Comparison of ENCODE assay signal across 21 mouse cellular contexts in genomic region chr6:120069546-120069945, GRCm38 (mm10). TPM values are rescaled to one million over a fixed set of nuclear protein-coding genes. Genes with fewer than 3 reads are reported as not detected.
"Had no signal": no experiment of that assay in that cellular context is flagged by ENCODE, and none has a peak within 500 bp of the region (broad histone marks: within the 10 kb centered on the region; RNA-seq: fewer than 3 reads in every experiment).

No protein-coding gene starts in this region.

- H3K27ac ChIP-seq: neural tube, embryonic 13.5 days; neural tube, embryonic 15.5 days; stomach, embryonic 15.5 days; stomach, postnatal 0 days had no signal

- H3K36me3 ChIP-seq: neural tube, embryonic 13.5 days; neural tube, embryonic 15.5 days; stomach, embryonic 15.5 days had no signal

- H3K27me3 ChIP-seq: neural tube, embryonic 13.5 days; neural tube, embryonic 15.5 days; stomach, embryonic 15.5 days had no signal

- DNase-seq: retina, postnatal 1 day; right cerebral cortex, adult 18-20 months; right cerebral cortex, postnatal 14 days; right cerebral cortex, postnatal 25 days; right cerebral cortex, postnatal 4 days; spleen, adult 18-20 months; thymus, adult 18-20 months; thymus, adult 2 months; thymus, postnatal 14 days; thymus, postnatal 25 days; thymus, postnatal 36 days; thymus, postnatal 4 days had no signal

- H3K9me3 ChIP-seq: neural tube, embryonic 13.5 days; stomach, embryonic 15.5 days had no signal

- H3K4me1 ChIP-seq: neural tube, embryonic 13.5 days; neural tube, embryonic 15.5 days; stomach, embryonic 15.5 days had no signal

- H3K4me3 ChIP-seq: neural tube, embryonic 13.5 days; neural tube, embryonic 15.5 days; stomach, embryonic 15.5 days had no signal

RNA-seq across cellular contexts. Expression of gene Ninj2, which starts 23.6 kb away (rescaled TPM):
- total RNA-seq: neutrophil, adult 5-6 weeks had no signal
- polyA plus RNA-seq: neural tube, embryonic 13.5 days; neural tube, embryonic 14.5 days; small intestine, adult 2 months; stomach, embryonic 14.5 days; stomach, embryonic 15.5 days; stomach, embryonic 16.5 days; stomach, postnatal 0 days had no signal
